Mouse (Mus musculus): Measurements from ENCODE around the gene Hmg20b. TPM values are rescaled to one million over a fixed set of nuclear protein-coding genes. Genes with fewer than 3 reads are reported as not detected.

The Hmg20b gene
- polyA plus RNA-seq, 1 experiment from 2014 or later: 122 TPM

DNA sequence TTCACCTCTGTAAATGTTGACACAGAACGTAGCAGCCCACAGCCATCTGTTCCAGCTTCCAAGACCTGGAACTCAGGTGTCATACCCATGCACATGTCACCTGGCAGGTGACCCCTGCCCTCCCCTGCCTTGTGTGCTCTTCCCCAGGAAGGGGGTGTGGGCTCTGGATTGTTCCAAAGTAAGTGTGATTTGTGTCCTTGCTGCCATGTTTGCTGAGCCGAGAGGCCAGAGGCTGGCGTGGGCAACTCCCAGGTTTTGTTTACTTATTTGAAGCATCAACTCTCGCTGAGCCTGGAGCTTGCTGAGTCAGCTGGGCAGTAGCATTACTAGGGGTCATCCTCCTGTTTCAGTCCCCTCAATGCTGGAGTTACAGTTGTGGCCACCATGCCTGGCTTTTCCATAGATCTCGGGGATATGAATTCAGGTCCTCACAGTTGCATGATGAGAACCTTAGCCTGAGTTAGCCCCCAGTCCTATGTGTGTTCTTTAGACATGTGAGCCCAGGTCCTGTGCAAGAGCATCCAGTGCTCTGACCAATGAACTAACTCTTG lies 38.3 kb upstream of the Hmg20b start, which contains the start of gene Gm48552:
TSS of gene Gm48552 (plus strand) at position 501 of the 551 bp plus-strand sequence.
- peaks cover 51% of the 10 kb centered on the region for H3K36me3 ChIP-seq (replicated peaks)
- 0 out of 2 replicates have a peak, but pooled peaks cover 3% of the 10 kb centered on the region for H3K27me3 ChIP-seq (replicated peaks; ENCODE audit: low read depth, poor library complexity, severe bottlenecking)

DNA sequence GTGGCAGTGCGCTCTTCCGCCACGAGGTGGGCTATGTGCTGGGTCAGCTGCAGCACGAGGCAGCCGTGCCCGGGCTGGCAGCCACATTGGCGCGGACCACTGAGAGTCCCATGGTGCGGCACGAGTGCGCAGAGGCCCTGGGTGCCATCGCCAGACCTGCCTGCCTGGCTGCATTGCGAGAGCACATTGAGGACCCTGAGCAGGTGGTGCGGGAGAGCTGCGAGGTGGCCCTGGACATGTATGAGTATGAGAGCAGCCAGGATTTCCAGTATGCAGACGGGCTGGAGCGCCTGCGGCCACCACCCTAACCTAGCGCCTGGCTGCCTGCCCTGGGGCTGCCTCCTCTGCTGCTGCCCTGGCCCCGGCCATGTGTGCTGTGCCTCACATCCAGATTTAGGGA lies 37.4 kb upstream of the Hmg20b start:
- DNase-seq (ENCODE audit: low spot score): no peak
- Histone ChIP-seq H3K9me3 (no peaks in the 10 kb centered on the region), H3K27me3 (replicated peaks; ENCODE audit: low read depth, poor library complexity, severe bottlenecking) (0 out of 2 replicates have a peak, but pooled peaks cover 3% of the 10 kb centered on the region), H3K4me3 (0 out of 2 replicates have a peak overlapping the region, but pooled peaks have one; percentile 16), H3K36me3 (replicated peaks) (peaks cover 51% of the 10 kb centered on the region), H3K27ac (replicated peaks) (no peak overlapping the region), H3K4me1 (peaks cover 30% of the 10 kb centered on the region)
- WGBS: 94% methylated on average over 20 of the region's 20 CpGs

More for the DNA sequence above, 38.3 kb upstream of the Hmg20b start, which contains the start of gene Gm48552:
- Histone ChIP-seq H3K4me3 (no peak within 1 kb of the TSS), H3K4me1 (peaks cover 39% of the 10 kb centered on the region), H3K27ac (replicated peaks) (peak within 1 kb of the TSS; percentile 49; the same call in 1 of the 2 replicates), H3K9me3 (no peaks in the 10 kb centered on the region)
- 90% methylated on average over 5 of the region's 5 CpGs for WGBS
- no peak for DNase-seq (ENCODE audit: low spot score)

- H3K36me3 ChIP-seq (replicated peaks): peaks cover 42% of the 10 kb centered on the region
- H3K4me3 ChIP-seq: peak overlapping the region; percentile 98
- WGBS: 88% methylated on average over 22 of the region's 22 CpGs
- no peaks in the 10 kb centered on the region for H3K9me3 ChIP-seq
- DNase-seq (ENCODE audit: low spot score): no peak
- H3K4me1 ChIP-seq: peaks cover 30% of the 10 kb centered on the region
- no peak overlapping the region for H3K27ac ChIP-seq (replicated peaks)
- H3K27me3 ChIP-seq (replicated peaks; ENCODE audit: low read depth, poor library complexity, severe bottlenecking): no peaks in the 10 kb centered on the region
Measured at GRCm38 (mm10) chr10:81385603-81386306, 35.5 kb upstream of the Hmg20b start.

- peaks cover 25% of the 10 kb centered on the region for H3K4me1 ChIP-seq
- H3K9me3 ChIP-seq: no peaks in the 10 kb centered on the region
- DNase-seq (ENCODE audit: low spot score): no peak
- under 1% methylated on average over 19 of the region's 19 CpGs for WGBS
- peaks cover 37% of the 10 kb centered on the region for H3K36me3 ChIP-seq (replicated peaks)
- H3K27me3 ChIP-seq (replicated peaks; ENCODE audit: low read depth, poor library complexity, severe bottlenecking): no peaks in the 10 kb centered on the region
- peak overlapping the region; percentile 91 for H3K27ac ChIP-seq (replicated peaks)
- peak overlapping the region; percentile 98 for H3K4me3 ChIP-seq
Measured at GRCm38 (mm10) chr10:81384605-81384982, 34.3 kb upstream of the Hmg20b start.

DNA sequence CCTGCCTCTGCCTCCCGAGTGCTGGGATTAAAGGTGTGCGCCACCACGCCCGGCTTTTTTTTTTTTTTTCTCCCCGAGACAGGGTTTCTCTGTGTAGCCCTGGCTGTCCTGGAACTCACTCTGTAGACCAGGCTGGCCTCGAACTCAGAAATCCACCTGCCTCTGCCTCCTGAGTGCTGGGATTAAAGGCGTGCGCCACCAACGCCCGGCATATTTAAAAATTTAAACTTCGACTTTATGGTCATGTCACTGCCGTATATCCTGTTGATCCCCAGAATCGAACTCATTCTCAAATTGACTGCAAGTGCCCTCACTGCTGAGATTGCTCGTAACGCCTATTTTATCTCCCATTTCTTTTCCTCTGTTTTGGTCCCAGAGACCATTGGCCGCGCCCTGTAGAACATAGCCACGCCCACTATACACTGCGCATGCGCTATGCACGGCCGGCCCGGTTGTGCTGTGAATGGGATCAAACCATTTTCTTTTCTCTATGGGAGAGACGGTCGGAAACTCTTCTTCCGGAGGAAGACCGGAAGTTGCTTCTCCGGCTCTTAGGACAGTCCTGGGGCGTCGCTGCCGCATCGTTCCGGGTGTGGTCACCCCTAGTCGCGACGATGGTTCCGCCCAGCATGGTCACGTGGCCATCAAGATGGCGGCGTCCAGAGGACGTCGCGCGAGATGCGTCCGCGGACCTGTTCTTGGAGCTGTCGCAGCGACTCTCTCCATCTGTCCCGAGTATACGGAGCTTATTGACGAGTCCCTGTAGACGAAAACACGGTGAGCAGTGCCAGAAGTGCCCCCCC lies 33.7 kb upstream of the Hmg20b start, which contains the start of the genes Dohh and Gm48551:
TSS of gene Dohh (plus strand) at position 627 of the 803 bp plus-strand sequence.
TSS of gene Gm48551 (plus strand) at position 665 of the 803 bp plus-strand sequence.
- WGBS: 9% methylated on average over 54 of the region's 54 CpGs
- peaks cover 35% of the 10 kb centered on the region for H3K36me3 ChIP-seq (replicated peaks)
- peak within 1 kb of the TSS; percentile 98 for H3K4me3 ChIP-seq
- H3K27ac ChIP-seq (replicated peaks): peak within 1 kb of the TSS; percentile 91
- no peaks in the 10 kb centered on the region for H3K9me3 ChIP-seq
- H3K4me1 ChIP-seq: peaks cover 23% of the 10 kb centered on the region
- DNase-seq (ENCODE audit: low spot score): peak; percentile 97
- H3K27me3 ChIP-seq (replicated peaks; ENCODE audit: low read depth, poor library complexity, severe bottlenecking): no peaks in the 10 kb centered on the region

DNA sequence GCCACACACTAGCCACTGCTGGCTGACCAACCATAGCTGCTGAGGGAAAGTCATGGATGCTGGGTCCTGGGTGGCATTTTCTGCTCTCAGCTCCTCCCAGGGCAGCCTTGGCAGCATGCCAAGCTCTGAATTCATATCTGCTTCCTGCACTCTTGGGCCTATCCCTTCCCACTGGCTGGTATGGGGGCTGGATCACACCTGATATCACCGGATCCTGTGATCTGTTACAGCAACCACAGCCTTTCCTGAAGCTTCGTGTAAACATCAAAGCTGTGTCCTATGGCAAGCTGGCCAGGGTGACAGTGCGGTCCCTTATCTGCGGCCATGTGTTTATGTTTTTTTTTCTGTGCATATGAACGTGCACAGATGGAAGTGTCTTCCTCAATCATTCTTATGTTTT lies 31.8 kb upstream of the Hmg20b start:
- no peaks in the 10 kb centered on the region for H3K9me3 ChIP-seq
- no peak overlapping the region for H3K4me3 ChIP-seq
- WGBS: 92% methylated on average over 5 of the region's 5 CpGs
- H3K4me1 ChIP-seq: peaks cover 33% of the 10 kb centered on the region
- DNase-seq (ENCODE audit: low spot score): no peak
- H3K27ac ChIP-seq (replicated peaks): no peak overlapping the region
- H3K36me3 ChIP-seq (replicated peaks): peaks cover 16% of the 10 kb centered on the region
- no peaks in the 10 kb centered on the region for H3K27me3 ChIP-seq (replicated peaks; ENCODE audit: low read depth, poor library complexity, severe bottlenecking)

DNA sequence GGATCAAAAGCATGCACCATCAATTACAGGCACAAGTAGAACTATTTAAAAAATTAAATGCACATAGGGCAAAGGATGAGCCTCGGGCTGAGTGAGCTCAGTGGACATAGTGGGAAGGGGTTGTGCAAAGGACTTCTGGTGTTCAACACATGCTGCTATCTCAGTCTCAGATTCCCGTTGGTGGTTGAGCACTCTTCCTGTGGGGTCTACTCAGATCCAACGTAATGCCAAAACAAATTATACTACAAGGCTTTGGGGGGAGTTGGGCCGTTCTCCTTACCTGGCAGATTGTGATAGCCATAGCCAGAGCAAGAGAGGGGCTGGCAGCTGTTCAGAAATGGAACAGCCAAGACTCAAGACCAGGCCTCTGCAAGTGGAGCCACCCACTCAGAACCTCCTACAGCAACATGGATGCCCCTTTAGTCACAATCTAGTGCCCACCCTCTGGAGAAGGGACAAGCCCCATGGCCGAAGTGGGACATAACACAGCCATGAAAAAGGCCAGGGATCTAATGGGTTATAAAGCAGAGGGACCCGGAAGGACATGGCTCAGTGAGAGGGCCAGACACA lies 29.6 kb upstream of the Hmg20b start:
- H3K36me3 ChIP-seq (replicated peaks): peaks cover 22% of the 10 kb centered on the region
- H3K4me3 ChIP-seq: peak overlapping the region; percentile 91; the same call in 1 of the 2 replicates
- WGBS: 87% methylated on average over 6 of the region's 6 CpGs
- no peak for DNase-seq (ENCODE audit: low spot score)
- H3K27me3 ChIP-seq (replicated peaks; ENCODE audit: low read depth, poor library complexity, severe bottlenecking): no peaks in the 10 kb centered on the region
- peak overlapping the region; percentile 57; the same call in 1 of the 2 replicates for H3K27ac ChIP-seq (replicated peaks)
- peaks cover 33% of the 10 kb centered on the region for H3K4me1 ChIP-seq
- no peaks in the 10 kb centered on the region for H3K9me3 ChIP-seq

GRCm38 (mm10) chr10:81379183-81379553 lies 28.9 kb upstream of the Hmg20b start:
- Histone ChIP-seq H3K36me3 (replicated peaks) (peaks cover 28% of the 10 kb centered on the region), H3K9me3 (no peaks in the 10 kb centered on the region), H3K27ac (replicated peaks) (peak overlapping the region; percentile 97), H3K27me3 (replicated peaks; ENCODE audit: low read depth, poor library complexity, severe bottlenecking) (no peaks in the 10 kb centered on the region), H3K4me1 (peaks cover 30% of the 10 kb centered on the region), H3K4me3 (peak overlapping the region; percentile 91)
- WGBS: 59% methylated on average over 3 of the region's 3 CpGs
- no peak for DNase-seq (ENCODE audit: low spot score)

GRCm38 (mm10) chr10:81378553-81379182 lies 28.4 kb upstream of the Hmg20b start:
- peak overlapping the region; percentile 91 for H3K4me3 ChIP-seq
- peak; percentile 100 for DNase-seq (ENCODE audit: low spot score)
- H3K4me1 ChIP-seq: peaks cover 30% of the 10 kb centered on the region
- H3K36me3 ChIP-seq (replicated peaks): peaks cover 33% of the 10 kb centered on the region
- under 1% methylated on average over 46 of the region's 46 CpGs for WGBS
- no peaks in the 10 kb centered on the region for H3K27me3 ChIP-seq (replicated peaks; ENCODE audit: low read depth, poor library complexity, severe bottlenecking)
- H3K27ac ChIP-seq (replicated peaks): peak overlapping the region; percentile 97
- H3K9me3 ChIP-seq: no peaks in the 10 kb centered on the region

GRCm38 (mm10) chr10:81377793-81378552 lies 27.7 kb upstream of the Hmg20b start, which contains the start of gene Fzr1:
Gene Fzr1, minus strand, starts transcription at chr10:81378516.
- Histone ChIP-seq H3K9me3 (no peaks in the 10 kb centered on the region), H3K27me3 (replicated peaks; ENCODE audit: low read depth, poor library complexity, severe bottlenecking) (no peaks in the 10 kb centered on the region), H3K36me3 (replicated peaks) (peaks cover 40% of the 10 kb centered on the region), H3K27ac (replicated peaks) (peak within 1 kb of the TSS; percentile 97), H3K4me1 (peaks cover 34% of the 10 kb centered on the region), H3K4me3 (peak within 1 kb of the TSS; percentile 91)
- no peak for DNase-seq (ENCODE audit: low spot score)
- WGBS: 1% methylated on average over 59 of the region's 59 CpGs

DNA sequence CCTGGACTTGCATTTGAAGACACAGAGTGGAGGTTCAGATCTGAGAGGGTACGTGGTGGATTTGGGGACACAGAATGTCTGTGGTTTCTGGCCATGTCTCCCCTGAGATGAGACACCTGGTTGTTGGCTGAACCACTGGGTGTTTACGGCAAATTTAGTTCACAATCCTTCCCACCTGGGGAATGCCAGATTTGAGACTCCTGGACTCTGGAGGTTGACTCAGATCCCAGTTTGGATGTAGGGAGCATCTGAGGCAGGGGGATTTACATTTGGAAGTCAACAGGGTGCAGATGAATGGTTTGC lies 27.0 kb upstream of the Hmg20b start:
- no peak for DNase-seq (ENCODE audit: low spot score)
- peak overlapping the region; percentile 97 for H3K27ac ChIP-seq (replicated peaks)
- no peaks in the 10 kb centered on the region for H3K9me3 ChIP-seq
- peaks cover 47% of the 10 kb centered on the region for H3K36me3 ChIP-seq (replicated peaks)
- peak overlapping the region; percentile 91 for H3K4me3 ChIP-seq
- 66% methylated on average over 2 of the region's 2 CpGs for WGBS
- no peaks in the 10 kb centered on the region for H3K27me3 ChIP-seq (replicated peaks; ENCODE audit: low read depth, poor library complexity, severe bottlenecking)
- H3K4me1 ChIP-seq: peaks cover 34% of the 10 kb centered on the region
